Mouse (Mus musculus) mature B cell (primary cell): ENCODE measurements around the gene Herc2.

ENCODE experiments used
- in situ Hi-C: fragments of 300-500 bp; cut with MboI; formaldehyde crosslinking; loops from 2 replicates; pipeline ENCODE4 v1.14.3; 2019

The Herc2 gene

DNA sequence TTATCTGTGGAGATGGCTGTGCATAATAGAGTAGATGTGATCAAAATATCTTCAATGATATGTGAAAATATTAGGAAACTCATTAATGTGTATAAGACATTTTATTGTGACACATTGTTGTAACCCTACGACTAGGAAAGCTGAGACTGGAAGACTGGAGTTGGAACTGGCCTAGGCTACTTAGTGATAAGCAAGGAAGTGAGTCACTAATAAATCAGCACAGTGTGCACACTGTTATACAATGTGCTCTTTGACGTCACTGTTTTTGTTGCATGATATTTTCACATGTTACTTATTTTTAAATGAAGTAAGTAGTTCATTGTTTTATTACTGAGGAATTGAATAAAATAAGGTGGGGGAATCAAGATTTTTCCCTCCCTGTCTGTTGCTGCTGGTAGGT lies 16.1 kb downstream of the Herc2 start:
- in situ Hi-C loops, result no loop called here

DNA sequence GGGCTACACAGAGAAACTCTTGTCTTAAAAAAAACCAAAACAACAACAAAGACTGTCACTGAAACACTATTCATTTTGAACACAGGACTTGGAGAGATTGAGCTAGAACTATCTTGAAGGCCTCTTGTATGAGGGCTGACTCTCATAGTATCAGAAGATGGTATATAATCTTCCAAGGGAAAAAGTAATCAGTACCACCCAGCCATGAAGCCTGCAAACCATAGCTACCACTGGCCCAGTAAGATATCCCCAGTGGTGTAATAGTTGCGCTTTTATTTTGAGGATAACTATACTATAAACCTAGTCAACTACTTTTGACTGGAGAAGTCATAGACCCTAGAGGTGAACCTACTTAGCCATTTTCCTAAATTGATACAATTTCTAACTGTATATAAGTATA lies 16.6 kb downstream of the Herc2 start:
- in situ Hi-C loops, result no loop called here

DNA sequence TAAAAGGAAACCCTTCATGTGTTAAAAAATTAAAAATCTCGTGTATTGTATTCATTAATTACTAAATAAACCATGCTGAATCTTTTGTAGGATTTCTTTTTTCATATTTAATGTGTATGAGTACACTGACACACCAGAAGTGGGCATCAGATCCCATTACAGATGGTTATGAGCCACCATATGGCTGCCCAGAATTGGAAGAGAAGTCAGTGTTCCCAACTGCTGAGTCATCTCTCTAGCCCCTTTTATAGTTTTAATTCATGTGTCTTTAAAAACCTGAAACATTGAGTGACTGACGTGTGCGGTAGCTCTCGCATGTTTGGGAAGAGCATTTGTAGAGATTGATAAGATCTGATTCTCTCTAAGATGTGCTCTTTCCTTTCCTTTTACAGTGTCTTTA lies 21.7 kb downstream of the Herc2 start:
- in situ Hi-C loops, result no loop called here

DNA sequence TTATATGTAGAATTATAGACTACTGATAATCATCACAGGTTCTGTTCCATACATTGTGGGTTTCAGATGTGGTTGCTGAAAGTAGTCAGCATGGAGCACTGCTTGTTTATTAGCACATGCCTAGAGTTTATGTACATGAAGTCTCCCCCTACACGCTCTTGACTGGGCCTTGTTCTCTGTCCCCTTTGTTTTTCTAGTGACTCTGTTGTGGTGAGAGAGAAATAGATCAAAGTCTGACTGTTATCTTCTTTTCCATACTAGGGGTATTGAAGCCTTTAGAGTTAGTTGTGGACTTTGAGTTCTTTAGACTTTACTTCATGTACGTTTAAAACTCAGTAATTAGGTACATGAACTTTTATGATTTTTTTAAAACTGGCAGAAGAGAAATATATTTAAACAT lies 33.0 kb downstream of the Herc2 start:
- in situ Hi-C loops, result no loop called here

DNA sequence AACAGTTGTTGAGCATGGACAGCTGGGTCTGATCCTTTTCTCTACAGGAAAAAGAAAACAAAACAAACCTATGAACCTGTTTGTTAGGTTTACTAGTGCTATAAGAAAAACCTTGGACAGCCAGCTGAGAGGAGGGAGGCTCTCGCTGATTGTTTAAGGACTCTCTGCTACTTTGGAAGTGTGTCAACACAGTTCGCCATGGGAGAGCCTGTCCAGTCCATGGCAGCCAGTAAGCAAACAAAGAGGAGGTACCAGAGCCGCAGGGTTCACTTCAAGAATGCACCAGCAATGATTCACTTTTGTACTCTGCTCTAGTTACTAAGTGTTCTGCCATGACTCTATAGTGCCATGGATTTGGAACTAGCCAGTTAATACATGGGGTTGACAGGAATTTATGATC lies 39.1 kb downstream of the Herc2 start:
- in situ Hi-C loops, result no loop called here

DNA sequence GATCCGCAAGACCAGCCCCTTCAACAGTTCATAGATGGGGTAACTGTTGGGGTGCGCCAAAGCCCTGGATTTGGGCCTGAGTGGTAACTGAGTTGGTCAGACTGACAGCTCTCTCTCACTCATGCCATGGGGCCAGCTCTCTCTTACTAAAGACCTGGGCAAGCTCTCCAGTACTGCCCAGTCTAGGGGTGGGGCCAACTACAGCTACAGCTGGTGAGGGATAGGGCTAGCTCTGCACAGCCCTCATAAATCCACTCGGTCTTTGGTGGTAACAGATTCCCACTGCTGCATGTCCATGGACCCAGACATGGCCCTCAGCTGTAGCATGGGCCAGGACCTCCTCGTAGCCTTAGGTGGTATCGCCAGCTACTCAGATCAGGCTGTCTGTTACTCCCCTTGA lies 41.4 kb downstream of the Herc2 start:
- in situ Hi-C loops, result no loop called here

DNA sequence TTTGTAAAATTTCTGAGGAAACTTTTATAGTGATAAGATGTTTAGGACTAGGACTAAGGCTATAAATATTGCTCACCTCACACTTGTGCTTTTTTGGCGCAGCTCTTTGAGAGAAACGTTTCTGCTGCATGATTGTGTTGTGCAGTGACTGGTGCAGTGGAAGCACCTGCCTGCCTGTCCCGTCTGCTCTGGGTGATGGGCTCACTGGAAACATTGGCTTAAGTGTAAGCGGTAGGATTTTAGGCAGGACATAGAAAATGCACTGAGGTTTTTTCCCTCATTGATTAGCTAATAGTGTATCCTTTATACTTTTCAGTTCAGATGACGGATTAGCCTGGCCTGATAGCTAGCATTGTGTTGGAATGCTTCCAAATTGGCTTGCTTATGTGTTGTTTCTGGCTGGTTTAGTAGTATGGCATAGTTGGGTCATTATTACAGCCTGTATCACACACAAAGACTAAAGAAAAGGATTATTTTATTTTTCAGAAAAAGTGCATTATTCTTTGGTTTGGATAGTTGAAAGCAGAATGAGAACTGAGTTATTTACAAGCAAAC lies 52.4 kb downstream of the Herc2 start:
- in situ Hi-C loops, result no loop called here

DNA sequence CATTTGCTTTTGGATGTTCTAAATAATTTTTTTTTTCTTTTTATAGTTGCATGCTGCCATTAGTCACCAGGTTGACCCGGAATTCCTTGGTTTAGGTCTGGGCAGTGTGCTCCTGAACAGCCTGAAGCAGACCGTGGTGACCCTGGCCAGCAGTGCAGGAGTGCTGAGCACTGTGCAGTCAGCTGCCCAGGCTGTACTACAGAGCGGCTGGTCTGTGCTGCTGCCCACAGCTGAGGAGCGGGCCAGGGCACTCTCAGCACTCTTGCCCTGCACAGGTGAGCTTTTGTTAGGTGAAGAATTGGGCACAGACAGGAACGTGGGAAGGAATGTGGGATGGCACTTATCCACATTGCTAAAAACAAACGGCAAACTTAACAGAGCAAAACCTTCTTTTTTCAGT lies 63.0 kb downstream of the Herc2 start:
- in situ Hi-C loops, result no loop called here

DNA sequence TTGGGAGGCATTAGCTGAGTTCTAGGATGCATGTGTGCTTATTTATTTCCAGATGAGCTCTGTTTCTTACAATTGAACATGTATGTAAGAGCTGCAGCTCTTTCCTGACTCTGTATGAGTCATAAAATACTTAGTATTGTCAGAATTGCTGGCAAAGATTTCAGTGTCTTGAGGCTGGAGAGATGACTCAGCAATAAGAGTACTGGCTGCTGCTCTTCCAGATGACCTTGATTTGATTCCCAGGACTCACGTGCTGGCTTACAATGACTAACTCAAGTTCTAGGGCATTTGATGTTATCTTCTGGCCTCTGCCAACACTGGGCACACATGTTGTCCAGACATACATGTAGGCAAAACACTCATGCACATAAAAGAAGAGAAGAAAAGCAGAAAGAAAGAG lies 64.2 kb downstream of the Herc2 start:
- in situ Hi-C loops, result no loop called here

DNA sequence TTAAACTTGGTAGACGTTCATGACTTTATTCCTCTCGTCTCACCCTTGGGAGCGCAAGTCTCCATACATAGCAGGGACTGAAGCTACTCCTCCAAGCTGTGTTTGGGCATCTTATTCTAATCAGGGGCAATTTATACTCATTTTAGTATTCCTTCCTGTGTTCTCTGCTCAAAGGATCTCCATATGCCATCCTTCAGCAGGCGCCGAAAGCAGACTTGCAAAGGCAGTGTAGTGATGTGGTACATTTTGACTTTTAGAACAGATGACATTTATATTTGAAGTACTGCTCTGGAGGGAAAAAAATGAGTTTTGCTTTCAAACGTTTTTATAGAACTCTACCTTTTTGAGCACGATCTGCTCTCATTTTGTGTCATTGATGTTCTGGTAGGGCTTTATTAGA lies 71.0 kb downstream of the Herc2 start:
- in situ Hi-C loops, result no loop called here

DNA sequence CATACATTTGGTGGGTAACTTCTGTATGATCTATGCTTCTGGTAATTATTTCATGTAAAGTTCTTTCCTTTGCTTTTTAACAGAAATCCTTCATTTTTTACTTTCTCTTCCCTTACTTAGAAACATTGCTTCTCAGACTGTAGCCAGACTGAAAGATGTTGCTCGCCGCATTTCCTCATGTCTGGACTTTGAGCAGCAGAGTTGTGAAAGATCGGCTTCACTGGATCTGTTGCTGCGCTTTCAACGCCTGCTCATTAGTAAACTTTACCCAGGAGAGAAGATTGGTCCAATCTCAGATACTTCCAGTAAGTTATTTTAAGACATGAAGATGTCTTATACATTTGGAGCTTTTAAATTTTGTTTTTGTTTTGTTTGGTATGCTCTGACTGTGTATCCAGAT lies 71.4 kb downstream of the Herc2 start:
- in situ Hi-C loops, result no loop called here

DNA sequence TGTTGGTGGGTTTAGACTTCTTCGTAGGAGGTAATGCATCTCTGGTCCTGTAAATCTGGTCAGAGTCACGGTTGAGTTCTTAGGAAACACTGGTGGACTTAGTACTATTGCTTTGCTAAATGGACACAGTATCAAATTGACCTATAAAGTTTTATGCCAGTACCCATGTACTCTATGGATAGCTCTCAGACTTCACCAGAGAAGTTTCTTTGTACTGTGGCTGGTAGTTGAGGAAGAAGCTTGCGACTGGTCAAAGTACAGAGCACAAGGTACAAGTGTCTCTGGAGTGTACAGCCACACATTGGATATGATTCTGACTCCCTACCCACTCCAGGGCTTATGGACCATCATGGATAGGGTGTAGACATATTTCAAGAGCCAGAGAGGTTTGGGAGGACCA lies 78.1 kb downstream of the Herc2 start:
- in situ Hi-C loops, result no loop called here

DNA sequence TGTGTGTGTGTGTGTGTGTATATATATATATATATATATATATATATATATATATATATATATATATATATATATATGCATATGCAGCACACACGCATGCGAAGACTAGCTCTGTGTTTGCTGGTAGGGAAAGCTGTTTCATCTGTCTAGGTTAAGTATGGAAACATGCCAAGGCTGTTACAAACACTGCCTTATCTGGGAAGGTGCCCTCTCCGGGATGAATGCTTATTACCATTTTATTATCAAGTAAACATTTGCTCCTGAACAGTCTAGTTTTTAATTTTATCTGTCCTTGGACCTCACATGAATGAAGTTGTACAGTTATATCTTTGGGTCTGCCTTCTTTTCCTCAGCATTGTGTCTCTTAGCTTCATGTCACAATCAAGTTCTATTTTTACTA lies 79.6 kb downstream of the Herc2 start:
- in situ Hi-C loops, result no loop called here

DNA sequence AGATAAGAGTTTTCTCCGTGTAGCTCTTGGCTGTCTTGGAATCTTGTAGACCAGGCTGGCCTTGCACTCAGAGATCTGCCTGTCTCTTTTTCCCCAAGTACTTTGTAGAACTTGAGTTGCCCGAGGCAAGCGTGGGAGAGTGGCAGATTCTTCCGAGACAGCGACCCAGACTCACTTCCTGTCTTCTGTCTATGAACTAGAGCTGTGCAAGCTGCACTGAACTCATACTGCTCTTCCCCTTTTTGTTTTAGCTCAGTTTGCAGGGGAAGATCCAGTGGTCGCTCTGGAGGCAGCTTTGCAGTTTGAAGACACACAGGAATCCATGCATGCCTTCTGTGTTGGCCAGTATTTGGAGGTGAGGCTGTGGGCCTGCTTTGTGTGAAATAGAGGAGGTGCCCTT lies 81.6 kb downstream of the Herc2 start:
- in situ Hi-C loops, result no loop called here

DNA sequence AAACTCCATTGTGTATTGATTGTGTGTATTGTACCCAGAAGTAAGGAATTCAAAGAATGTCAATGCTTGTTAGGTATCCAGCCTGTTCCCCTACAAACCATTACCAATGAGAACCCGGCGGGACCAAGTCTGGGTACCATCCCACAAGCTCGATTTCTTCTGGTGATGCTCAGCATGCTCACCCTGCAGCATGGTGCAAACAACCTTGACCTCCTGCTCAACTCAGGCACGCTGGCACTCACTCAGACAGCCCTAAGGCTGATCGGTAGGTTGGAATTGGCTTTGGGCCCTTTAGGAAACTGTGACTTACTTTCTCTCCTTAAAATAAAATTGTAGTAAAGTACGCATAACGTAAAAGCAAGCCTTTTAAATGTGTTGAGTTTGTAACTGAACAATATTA lies 88.7 kb downstream of the Herc2 start:
- in situ Hi-C loops, result no loop called here

DNA sequence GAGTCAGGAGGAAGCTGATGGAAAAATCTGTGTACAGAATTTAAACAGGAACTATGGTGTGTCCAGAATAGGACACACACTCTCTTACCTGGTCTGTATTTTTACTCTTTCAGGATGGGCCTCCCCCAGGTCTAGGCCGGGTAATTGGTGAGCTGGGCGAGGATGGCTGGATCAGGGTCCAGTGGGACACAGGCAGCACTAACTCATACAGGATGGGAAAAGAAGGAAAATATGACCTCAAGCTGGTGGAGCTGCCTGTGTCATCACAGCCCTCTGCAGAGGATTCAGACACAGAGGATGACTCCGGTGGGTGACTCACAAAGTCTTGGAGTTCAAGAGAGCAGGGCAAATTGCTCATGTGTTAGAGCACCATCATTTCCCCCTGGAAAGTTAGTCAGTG lies 96.4 kb downstream of the Herc2 start:
- in situ Hi-C loops, result no loop called here

DNA sequence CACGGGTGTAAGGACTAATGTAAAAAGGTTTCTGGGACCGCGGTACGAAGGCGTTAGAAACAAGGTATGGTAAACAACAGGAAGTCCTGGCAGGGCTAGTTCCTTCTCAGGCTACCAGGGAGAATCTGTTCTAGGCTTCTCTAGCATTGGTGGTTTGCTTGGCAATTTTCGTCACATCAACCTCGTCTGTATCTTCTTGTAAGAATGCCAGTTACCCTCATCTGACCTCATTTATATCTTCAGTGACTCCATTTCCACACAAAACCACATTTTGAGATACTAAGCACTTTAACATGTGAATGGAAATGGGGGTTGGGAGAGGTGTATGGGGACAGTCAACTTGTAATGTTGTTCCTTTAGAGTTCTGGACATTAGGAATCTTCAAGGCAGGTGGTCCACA lies 98.9 kb downstream of the Herc2 start:
- in situ Hi-C loops, result no loop called here

DNA sequence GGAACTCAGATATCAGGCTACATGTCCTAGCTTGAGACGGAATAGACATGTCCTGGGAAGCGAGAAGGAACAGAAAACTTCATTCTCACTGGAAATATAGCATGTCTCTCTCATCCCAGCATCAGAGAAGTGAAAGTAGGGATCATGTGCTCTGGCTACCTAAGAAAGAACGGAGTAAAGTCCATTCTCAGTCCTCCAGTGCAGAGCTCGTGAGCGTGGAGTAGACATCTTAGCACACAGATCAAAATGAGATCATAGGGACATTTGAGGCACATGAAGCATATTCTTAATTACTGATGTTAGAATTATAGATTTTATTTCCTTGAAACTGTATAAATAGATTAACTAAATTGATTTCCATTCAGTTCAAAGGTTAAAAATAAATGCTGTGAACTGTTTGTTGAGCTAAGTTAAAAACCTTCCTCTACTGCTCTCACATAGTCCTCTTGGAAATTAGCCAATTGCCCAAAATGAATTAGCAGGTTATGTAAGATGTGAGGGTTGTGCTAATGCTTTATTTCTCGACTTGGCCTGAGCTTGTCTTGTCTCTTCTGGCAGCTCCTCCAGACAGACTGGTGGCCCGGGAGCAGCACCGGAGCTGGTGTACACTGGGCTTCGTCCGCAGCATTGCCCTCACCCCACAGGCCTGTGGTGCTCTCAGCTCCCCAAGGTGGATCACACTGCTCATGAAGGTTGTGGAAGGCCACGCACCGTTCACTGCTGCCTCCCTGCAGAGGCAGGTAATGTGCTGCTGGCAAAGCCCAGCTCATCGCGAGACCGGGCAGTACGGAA lies 102.1 kb downstream of the Herc2 start:
- in situ Hi-C loops, result no loop called here

DNA sequence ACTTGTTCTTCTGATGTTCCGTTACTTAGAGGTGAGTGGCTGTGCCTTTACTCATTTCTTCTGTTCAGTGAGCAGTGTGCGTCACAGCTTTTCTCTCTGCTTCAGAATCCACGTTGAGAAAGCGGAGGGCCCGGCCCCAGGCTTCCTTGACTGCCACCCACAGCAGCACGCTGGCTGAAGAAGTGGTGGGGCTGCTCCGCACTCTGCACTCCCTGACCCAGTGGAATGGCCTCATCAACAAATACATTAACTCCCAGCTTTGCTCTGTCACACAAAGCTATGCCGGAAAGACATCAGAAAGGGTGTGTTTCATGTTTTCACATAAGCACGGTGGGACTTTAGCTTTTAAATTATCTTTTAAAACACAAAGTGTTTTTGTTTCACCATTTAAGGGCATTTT lies 103.2 kb downstream of the Herc2 start:
- in situ Hi-C loops, result no loop called here

DNA sequence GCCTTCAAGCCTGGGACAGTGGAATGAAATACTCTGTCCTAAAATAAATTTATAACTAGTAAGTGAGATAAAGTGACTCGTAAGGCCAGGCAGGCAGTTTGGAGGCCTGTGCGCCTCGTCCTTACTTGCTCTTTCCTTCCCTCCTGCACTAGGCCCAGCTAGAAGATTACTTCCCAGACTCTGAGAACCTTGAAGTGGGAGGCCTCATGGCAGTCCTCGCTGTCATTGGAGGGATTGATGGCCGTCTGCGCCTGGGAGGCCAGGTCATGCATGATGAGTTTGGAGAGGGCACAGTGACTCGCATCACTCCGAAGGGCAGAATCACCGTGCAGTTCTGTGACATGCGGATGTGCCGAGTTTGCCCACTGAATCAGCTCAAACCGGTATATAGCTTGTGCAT lies 103.6 kb downstream of the Herc2 start:
- in situ Hi-C loops, result no loop called here

DNA sequence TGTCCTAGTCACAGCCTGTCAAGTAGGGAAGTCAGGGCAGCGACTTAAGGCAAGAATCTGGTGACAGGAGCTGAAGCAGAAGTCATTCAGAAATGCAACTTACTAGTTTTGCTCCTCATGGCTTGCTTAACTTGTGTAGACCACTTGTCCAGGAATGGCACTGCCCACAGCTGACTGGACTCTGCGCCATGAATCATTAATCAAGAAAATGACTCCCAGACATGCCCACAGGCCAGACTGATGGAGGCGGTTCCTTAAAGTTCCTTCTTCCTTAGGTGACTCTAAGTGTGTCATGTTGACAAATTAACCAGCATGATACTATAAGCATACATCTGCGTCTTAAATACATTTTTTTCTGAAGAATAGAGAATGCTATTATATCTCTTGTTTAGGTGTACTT lies 113.3 kb downstream of the Herc2 start:
- in situ Hi-C loops, result no loop called here

DNA sequence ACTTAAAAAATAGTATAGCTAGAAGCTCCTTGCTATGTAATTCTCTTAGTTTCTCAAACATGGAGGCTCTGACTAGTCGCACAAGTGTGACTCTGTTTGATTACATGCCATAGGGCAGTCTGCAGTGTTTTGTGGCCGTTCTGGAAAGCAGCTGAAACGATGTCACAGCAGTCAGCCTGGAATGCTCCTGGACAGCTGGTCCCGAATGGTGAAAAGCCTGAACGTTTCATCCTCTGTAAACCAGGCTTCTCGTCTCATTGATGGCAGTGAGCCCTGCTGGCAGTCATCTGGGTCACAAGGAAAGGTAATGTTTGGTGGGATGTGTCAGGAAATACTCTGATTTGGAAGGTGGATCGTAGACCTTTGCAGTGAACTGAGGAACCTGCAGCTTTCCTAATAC lies 118.7 kb downstream of the Herc2 start:
- in situ Hi-C loops, result no loop called here

DNA sequence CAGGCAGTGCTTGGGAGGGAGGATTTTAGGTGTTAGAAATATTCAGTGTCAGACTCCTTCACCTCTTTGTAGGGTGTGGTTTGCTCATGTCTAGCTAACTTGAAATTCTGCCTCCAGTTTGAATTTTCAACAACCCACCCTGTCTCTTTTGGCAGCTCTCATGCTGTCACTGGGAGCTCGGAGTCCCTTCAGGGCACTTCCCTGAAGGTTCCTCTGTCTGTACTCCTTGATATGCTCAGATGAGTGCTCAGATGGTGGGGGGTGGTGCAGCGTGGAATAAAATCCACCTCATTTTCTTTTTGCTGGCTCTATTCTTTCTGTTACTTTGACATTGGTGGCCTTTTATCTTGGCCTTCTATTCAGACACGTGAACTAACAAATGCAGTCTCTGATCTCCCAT lies 127.4 kb downstream of the Herc2 start:
- in situ Hi-C loops, result no loop called here

DNA sequence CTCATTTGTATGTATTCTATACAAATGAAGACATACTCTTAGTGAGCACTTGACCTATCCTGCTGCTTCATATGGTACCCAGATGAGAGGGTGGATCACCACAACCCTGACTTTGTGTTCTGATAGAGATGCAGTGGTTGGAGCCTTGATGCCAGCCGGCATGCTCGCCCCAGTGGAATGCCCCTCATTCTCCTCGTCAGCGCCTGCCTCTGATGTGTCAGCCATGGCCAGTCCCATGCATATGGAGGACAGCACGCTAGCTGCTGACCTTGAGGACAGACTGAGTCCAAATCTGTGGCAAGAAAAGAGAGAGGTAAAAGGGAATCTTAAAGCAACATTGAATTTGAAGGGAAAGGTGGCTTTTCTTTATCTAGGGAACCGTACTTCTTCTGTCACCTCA lies 141.0 kb downstream of the Herc2 start:
- in situ Hi-C loops, result no loop called here
